Mouse (Mus musculus): ENCODE measurements at regions not wholly inside any gene's neighbourhood (a gene's known extent, or its start where the extent isn't known, plus 50 kb on each side); places are given as distances from the start of the nearest gene placed in this dataset.

DNA sequence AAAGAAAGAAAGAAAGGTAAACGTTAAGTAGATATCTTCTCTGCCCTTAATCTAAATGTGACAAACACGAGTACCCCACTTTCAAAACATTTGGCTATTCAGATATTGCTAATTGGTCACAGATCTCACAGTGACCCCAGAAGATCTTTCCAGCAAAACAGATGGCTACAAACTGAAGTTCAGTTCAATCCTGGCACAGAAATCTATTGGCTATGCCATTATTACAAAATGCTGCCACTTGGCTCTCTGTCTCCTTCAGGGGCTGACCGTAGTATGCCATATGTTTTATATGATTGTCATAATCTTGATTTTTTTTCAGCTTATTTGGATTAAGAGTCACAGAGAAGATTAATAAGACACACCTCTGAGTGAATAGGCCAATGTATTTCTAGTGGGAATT, 873.2 kb downstream of the Slc22a22 start:
- H3K27me3 ChIP-seq: no peaks in the 10 kb centered on the region
- H3K9ac ChIP-seq: no peak overlapping the region
- H3K27ac ChIP-seq: no peak overlapping the region
- no peaks in the 10 kb centered on the region for H3K4me1 ChIP-seq
- H3K36me3 ChIP-seq: no peaks in the 10 kb centered on the region
- H3K4me3 ChIP-seq (replicated peaks): no peak overlapping the region
- no peak for ATAC-seq (replicated peaks; ENCODE audit: low FRiP score)
- WGBS: 91% methylated on average over 3 of the region's 3 CpGs
- H3K9me3 ChIP-seq (replicated peaks): no peaks in the 10 kb centered on the region
- no peak overlapping the region for H3K4me2 ChIP-seq

DNA sequence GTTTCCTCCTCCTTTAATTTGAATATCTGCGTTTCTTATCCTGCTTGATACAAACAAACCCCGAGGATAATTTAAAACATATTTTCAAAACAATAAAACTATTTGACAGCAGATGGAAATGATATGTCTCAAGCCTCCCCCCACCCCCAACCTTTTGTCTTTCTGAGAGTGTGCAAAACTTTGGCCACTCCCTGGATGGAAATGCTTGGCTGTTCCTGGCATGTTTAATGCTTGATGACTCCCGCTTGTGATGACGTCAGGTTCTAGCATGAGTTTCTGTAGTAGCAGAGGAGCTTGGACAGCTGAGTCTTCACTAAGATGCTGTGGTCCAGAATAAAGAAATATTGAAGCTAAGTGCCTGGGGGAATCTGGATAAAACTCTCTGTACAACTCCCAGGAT, 884.8 kb downstream of the Slc22a22 start:
- no peak for ATAC-seq (replicated peaks; ENCODE audit: low FRiP score)
- no peaks in the 10 kb centered on the region for H3K4me1 ChIP-seq
- H3K27ac ChIP-seq: no peak overlapping the region
- 60% methylated on average over 4 of the region's 4 CpGs for WGBS
- H3K27me3 ChIP-seq: no peaks in the 10 kb centered on the region
- no peak overlapping the region for H3K4me3 ChIP-seq (replicated peaks)
- no peak overlapping the region for H3K9ac ChIP-seq
- no peaks in the 10 kb centered on the region for H3K36me3 ChIP-seq
- no peaks in the 10 kb centered on the region for H3K9me3 ChIP-seq (replicated peaks)
- H3K4me2 ChIP-seq: no peak overlapping the region

DNA sequence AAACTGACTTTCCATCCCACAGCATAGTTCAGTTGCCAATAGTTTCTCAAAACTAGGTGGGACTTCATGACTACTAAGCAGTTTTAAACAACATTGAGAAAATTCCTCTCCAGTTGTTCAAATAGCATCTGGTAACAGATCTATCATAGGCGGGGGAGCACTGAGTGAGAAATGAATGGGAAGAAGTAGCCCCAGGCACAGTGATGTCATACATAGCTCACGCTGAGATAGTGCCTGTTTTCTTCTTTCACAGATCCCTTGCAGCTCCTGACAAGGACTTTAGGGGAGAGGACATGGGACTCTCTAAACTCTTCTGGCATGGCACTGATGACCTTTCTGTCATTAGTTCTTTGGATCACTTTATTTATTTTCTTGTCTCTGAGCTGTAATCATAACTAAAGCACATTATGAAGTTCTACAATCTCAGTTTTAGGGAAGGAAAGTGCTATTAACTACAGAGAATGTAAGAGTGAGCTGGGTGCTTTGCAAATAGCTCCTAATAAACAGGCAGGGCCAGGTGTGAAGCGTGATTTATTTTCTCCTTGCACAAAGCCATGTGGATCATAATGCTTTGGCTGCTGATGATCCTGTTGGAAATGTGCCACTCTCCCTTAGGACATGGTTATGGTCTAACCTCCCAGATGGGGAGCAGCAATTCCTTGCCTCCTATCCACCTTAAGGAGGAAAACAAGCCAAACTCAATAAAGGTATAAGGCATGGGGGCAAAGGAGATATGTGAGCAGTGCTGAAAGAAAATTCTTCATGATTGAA, 896.5 kb downstream of the Slc22a22 start:
- no peaks in the 10 kb centered on the region for H3K9me3 ChIP-seq (replicated peaks)
- H3K27ac ChIP-seq: no peak overlapping the region
- no peak overlapping the region for H3K4me3 ChIP-seq (replicated peaks)
- 74% methylated on average over 3 of the region's 3 CpGs for WGBS
- no peaks in the 10 kb centered on the region for H3K27me3 ChIP-seq
- no peak for ATAC-seq (replicated peaks; ENCODE audit: low FRiP score)
- no peaks in the 10 kb centered on the region for H3K36me3 ChIP-seq
- no peak overlapping the region for H3K4me2 ChIP-seq
- H3K4me1 ChIP-seq: no peaks in the 10 kb centered on the region
- no peak overlapping the region for H3K9ac ChIP-seq

DNA sequence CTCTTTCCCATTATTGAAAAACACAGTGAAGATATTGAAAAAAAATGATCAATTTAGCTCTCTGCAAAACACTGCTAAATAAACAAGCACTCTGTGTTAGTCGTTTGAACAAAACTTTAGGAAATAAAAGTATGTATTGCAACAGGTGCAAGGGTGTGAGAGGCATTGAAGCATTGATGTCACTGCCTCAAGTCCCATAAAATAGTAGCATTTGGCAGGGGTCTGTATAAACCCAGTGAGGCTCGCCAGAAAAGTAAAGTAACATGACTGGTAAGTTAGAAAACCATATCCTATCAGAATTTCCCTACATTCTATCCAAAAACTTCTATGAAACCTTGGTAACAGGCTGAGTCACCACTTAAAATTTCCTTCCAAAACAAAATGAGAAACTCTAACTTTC, 914.2 kb downstream of the Slc22a22 start:
- Histone ChIP-seq H3K27me3 (no peaks in the 10 kb centered on the region), H3K27ac (no peak overlapping the region), H3K9ac (no peak overlapping the region), H3K4me3 (replicated peaks) (no peak overlapping the region), H3K4me2 (no peak overlapping the region), H3K9me3 (replicated peaks) (no peaks in the 10 kb centered on the region), H3K4me1 (no peaks in the 10 kb centered on the region), H3K36me3 (no peaks in the 10 kb centered on the region)
- WGBS: 41% methylated on average over 2 of the region's 2 CpGs
- no peak for ATAC-seq (replicated peaks; ENCODE audit: low FRiP score)

DNA sequence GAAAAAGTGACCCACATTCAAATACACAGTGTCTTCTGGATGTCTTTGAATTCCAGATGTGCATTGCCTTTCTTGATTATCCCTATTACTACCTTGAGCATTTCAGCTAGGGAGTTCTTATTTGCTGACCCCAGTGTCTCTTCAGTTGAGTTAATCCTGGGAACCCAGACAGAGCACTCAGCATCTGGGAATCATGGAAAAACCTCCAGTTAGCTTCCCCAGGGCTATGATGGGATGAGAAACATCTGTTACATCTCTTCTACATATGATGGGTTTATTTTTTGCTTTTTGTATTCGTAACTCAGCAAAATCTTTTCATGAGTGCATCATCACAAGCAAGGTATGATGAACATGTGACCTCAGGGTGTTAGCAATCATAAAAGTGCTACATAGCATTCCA, 914.6 kb downstream of the Slc22a22 start:
- no peak overlapping the region for H3K9ac ChIP-seq
- WGBS: 65% methylated on average over 1 of the region's 1 CpGs
- no peaks in the 10 kb centered on the region for H3K9me3 ChIP-seq (replicated peaks)
- H3K27ac ChIP-seq: no peak overlapping the region
- ATAC-seq (replicated peaks; ENCODE audit: low FRiP score): no peak
- H3K4me1 ChIP-seq: no peaks in the 10 kb centered on the region
- no peak overlapping the region for H3K4me3 ChIP-seq (replicated peaks)
- no peak overlapping the region for H3K4me2 ChIP-seq
- no peaks in the 10 kb centered on the region for H3K36me3 ChIP-seq
- no peaks in the 10 kb centered on the region for H3K27me3 ChIP-seq

DNA sequence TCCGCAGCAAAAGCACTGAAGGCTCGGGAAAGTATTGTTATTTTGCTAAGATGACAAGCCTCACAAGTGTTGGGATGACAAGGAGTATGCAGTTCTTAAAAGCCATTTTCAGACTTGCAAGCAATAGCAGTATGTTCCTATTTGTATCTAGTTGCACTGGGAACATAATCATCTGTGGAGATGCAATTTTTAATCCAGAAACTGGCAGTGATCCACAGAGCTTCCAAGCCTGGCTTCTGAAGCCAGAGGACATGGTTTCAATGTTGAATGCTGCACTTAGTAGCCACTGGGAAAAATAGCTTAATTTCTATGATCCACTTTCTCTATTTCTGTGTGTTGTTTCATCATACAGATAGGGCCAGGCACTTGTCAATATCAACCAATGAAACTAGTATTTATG, 915.3 kb downstream of the Slc22a22 start:
- 81% methylated on average over 2 of the region's 2 CpGs for WGBS
- H3K9ac ChIP-seq: no peak overlapping the region
- no peak overlapping the region for H3K4me2 ChIP-seq
- H3K36me3 ChIP-seq: no peaks in the 10 kb centered on the region
- no peaks in the 10 kb centered on the region for H3K27me3 ChIP-seq
- no peak overlapping the region for H3K27ac ChIP-seq
- H3K4me3 ChIP-seq (replicated peaks): no peak overlapping the region
- H3K4me1 ChIP-seq: no peaks in the 10 kb centered on the region
- no peaks in the 10 kb centered on the region for H3K9me3 ChIP-seq (replicated peaks)
- ATAC-seq (replicated peaks; ENCODE audit: low FRiP score): no peak

DNA sequence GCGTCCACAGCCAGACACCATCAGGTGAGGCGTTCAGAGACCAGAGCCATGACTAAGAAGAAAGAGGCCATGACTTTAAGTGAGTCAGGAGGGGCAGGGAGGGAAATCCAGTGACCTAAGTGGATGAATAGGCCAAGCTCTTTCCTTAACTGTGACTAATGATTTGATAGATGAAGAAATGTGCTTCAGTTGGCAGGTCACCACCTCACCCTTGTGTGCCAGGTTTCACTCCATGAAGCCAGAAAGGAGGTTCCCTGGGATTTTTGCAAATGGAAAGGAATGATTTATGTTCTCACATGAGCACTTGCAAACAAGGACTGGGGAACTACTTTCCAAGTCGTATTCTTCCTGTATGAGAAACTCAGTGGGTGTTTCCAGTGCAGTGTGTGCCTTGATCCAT, 923.0 kb downstream of the Slc22a22 start:
- Histone ChIP-seq H3K9me3 (replicated peaks) (no peaks in the 10 kb centered on the region), H3K9ac (no peak overlapping the region), H3K4me2 (no peak overlapping the region), H3K4me1 (no peaks in the 10 kb centered on the region), H3K4me3 (replicated peaks) (no peak overlapping the region), H3K27ac (no peak overlapping the region), H3K36me3 (no peaks in the 10 kb centered on the region), H3K27me3 (no peaks in the 10 kb centered on the region)
- ATAC-seq (replicated peaks; ENCODE audit: low FRiP score): no peak
- 66% methylated on average over 3 of the region's 3 CpGs for WGBS

DNA sequence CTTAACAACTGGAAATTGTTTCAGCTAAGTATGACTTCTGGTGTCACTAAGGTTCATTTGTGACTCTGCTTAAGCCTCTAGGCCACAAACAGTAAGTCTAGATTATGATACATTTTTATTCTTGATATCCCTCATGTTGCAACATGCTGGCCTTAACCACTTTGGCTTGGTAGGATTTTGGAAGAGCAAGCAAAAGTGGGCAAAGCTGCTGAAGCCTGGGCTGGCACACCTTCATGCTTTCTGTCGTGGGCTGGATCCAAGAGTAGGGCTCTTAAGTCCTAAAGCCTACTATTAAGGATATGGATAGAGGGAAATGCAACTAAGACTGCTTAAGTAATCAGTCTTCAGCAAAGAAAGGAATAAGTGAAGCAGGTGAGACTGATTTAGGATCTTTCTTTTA, 923.6 kb downstream of the Slc22a22 start:
- no peak for ATAC-seq (replicated peaks; ENCODE audit: low FRiP score)
- 82% methylated on average over 1 of the region's 1 CpGs for WGBS
- Histone ChIP-seq H3K27ac (no peak overlapping the region), H3K4me1 (no peaks in the 10 kb centered on the region), H3K9ac (no peak overlapping the region), H3K4me3 (replicated peaks) (no peak overlapping the region), H3K4me2 (no peak overlapping the region), H3K36me3 (no peaks in the 10 kb centered on the region), H3K9me3 (replicated peaks) (no peaks in the 10 kb centered on the region), H3K27me3 (no peaks in the 10 kb centered on the region)

DNA sequence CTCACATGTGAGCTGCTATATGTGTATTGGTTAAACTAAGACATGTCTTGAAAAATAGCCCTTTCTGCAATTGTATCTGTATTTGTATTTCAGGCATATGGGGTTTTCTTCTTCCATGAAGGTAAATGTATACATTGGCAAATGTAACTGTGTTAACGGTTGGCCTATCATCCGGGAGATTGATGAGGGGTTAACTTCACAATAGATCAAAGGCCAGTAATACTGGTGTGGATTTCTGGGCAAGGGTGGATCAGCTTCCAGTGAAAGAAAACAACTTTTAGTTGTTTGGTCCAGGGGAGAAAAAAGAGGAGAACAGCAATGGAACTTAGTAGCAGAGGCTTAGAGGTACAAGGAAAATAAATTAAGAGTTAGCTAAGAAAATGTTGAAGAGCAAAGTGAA, 945.9 kb downstream of the Slc22a22 start:
- no peak overlapping the region for H3K4me3 ChIP-seq (replicated peaks)
- ATAC-seq (replicated peaks; ENCODE audit: low FRiP score): peak; percentile 64; the same call in 1 of the 2 replicates
- H3K36me3 ChIP-seq: no peaks in the 10 kb centered on the region
- H3K27ac ChIP-seq: no peak overlapping the region
- no peaks in the 10 kb centered on the region for H3K27me3 ChIP-seq
- no peak overlapping the region for H3K4me2 ChIP-seq
- H3K9ac ChIP-seq: no peak overlapping the region
- H3K9me3 ChIP-seq (replicated peaks): no peaks in the 10 kb centered on the region
- no peaks in the 10 kb centered on the region for H3K4me1 ChIP-seq
- WGBS: 17% methylated on average over 2 of the region's 2 CpGs

DNA sequence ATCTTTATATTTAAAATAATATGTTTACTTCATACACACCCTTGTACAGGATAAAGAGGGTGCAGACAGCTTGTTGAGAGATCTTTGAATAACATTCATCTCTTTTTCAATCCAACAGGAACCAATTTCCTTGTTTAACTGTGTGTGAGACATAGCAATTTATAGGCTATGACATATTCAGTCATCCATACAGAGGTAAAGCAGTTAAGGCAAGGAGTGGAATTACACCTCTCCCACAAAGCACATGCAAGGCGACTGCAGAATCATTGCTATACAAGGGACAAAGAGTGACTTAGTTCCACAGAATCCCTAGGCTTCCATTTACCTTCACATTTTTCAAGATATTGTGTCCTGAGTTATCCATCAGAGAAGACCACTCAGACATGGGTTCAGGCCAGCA, 959.0 kb downstream of the Slc22a22 start:
- Histone ChIP-seq H3K27ac (peak overlapping the region; percentile 78), H3K4me1 (no peaks in the 10 kb centered on the region), H3K36me3 (no peaks in the 10 kb centered on the region), H3K4me2 (no peak overlapping the region), H3K9ac (no peak overlapping the region), H3K27me3 (no peaks in the 10 kb centered on the region), H3K4me3 (replicated peaks) (no peak overlapping the region), H3K9me3 (replicated peaks) (no peaks in the 10 kb centered on the region)
- ATAC-seq (replicated peaks; ENCODE audit: low FRiP score): peak; percentile 98
- WGBS: 42% methylated on average over 1 of the region's 1 CpGs

DNA sequence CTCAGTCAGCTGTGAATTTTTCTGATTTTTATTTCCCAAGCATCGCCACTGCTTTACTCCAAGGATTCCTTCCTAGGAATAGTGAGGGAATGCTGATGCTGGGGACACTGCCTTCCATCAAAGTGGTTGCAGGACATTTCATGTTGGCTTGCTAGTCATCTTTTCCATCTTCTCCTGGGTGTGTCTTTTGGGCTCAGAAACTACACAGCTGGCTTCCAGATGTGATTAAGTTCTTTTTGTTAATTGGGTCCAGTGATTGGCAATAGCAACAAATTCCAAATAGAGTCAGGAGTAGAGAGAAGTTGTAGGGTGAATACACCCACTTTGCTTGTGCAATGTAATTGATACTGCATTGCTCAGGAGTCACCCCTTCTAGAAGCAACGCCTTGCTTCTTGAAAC, 961.3 kb downstream of the Slc22a22 start:
- H3K4me1 ChIP-seq: no peaks in the 10 kb centered on the region
- H3K27ac ChIP-seq: no peak overlapping the region
- ATAC-seq (replicated peaks; ENCODE audit: low FRiP score): no peak
- H3K9ac ChIP-seq: no peak overlapping the region
- no peak overlapping the region for H3K4me3 ChIP-seq (replicated peaks)
- no peaks in the 10 kb centered on the region for H3K27me3 ChIP-seq
- no peaks in the 10 kb centered on the region for H3K36me3 ChIP-seq
- H3K4me2 ChIP-seq: no peak overlapping the region
- no peaks in the 10 kb centered on the region for H3K9me3 ChIP-seq (replicated peaks)
- WGBS: 72% methylated on average over 2 of the region's 2 CpGs

DNA sequence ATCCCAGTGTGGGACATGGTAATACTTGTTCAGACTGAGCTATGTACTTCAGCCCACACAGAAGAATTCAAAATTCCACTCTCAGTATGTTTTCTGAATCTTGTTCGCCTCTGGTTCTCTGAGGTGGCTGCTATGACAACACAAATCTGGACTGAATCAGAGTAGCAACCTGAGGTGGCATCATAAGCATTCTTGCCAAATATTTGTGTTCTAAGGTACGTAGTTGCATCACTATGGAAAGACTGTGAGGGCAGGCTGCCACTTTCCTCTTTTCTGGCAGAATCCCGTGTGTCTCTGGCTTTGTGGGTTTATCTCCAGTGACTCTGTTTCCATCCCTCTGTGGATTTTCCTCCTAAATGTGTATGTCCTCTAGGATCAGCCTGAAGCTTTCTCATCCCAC, 978.7 kb downstream of the Slc22a22 start:
- no peaks in the 10 kb centered on the region for H3K27me3 ChIP-seq
- H3K36me3 ChIP-seq: no peaks in the 10 kb centered on the region
- WGBS: 83% methylated on average over 3 of the region's 3 CpGs
- ATAC-seq (replicated peaks; ENCODE audit: low FRiP score): no peak
- no peak overlapping the region for H3K4me3 ChIP-seq (replicated peaks)
- H3K9ac ChIP-seq: no peak overlapping the region
- no peak overlapping the region for H3K27ac ChIP-seq
- H3K9me3 ChIP-seq (replicated peaks): no peaks in the 10 kb centered on the region
- no peaks in the 10 kb centered on the region for H3K4me1 ChIP-seq
- H3K4me2 ChIP-seq: no peak overlapping the region

DNA sequence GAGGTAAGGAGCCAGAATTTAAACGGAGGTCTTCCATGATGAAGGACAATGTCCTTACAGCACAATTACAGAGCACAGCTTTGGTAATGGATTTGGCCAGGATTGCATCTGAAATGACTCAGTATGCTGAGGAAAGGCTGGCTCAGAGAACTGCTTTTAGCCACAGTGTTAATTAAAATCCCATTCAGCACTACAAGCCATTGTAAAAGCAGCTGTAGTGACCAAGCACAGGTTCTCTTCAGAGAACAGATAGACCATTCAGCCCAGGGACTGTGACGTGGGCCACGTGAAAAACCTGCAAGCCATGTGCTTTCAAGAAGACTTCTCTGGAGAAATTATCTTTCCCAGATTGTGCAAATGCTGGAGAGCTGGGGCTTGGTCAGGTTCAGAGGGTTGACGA, 979.7 kb downstream of the Slc22a22 start:
- Histone ChIP-seq H3K4me1 (no peaks in the 10 kb centered on the region), H3K36me3 (no peaks in the 10 kb centered on the region), H3K9me3 (replicated peaks) (no peaks in the 10 kb centered on the region), H3K27me3 (no peaks in the 10 kb centered on the region), H3K27ac (no peak overlapping the region), H3K9ac (no peak overlapping the region), H3K4me2 (no peak overlapping the region), H3K4me3 (replicated peaks) (no peak overlapping the region)
- no peak for ATAC-seq (replicated peaks; ENCODE audit: low FRiP score)
- WGBS: 73% methylated on average over 4 of the region's 4 CpGs

Data from kidney, embryonic 15.5 days (tissue).